Mouse (Mus musculus): ENCODE results near the gene Miga1.

Gene Miga1

DNA sequence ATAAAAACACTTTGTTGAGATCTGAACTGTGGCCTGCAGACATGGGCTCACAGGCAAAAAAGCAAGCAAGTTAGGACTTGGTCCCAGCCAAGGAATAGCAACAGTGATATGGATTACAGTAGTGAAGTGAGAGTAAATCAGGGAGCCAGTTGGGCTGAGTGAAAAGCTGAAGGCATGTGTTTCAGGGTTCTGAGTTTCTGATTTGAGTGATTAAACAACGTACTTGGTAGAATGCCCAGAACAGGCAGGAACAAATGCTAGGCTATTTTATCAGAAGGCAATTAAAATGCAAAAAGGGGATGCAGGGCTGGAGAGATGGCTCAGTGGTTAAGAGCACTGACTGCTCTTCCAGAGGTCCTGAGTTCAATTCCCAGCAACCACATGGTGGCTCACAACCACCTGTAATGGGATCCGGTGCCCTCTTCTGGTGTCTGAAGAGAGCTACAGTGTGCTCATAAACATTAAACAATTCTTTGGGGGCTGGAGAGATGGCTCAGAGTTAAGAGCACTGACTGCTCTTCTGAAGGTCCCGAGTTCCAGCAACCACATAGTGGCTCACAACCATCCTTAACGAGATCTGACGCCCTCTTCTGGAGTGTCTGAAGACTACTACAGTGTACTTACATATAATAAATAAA is 94.8 kb downstream of the Miga1 start:
- DNase-seq (ENCODE audit: low read depth, low spot score): no peak

DNA sequence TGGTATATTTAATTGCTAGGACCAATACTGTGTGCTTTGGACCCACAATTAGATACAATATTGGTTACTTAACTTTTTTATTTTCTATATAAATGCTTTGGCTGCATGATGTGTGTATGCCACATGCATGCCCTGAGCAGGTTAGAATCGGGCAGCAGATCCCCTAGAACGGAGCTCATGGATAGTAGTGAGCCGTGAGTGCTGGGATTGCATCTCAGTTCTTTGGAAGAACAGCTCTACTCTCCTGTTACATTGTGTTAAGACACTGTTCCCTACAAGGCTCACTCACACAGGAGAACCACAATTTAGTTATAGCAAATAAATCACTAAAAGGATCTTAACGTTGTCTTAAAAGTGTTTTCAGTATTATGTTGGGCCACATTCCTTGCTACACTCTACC is 96.9 kb downstream of the Miga1 start:
- DNase-seq (ENCODE audit: low read depth, low spot score): no peak

DNA sequence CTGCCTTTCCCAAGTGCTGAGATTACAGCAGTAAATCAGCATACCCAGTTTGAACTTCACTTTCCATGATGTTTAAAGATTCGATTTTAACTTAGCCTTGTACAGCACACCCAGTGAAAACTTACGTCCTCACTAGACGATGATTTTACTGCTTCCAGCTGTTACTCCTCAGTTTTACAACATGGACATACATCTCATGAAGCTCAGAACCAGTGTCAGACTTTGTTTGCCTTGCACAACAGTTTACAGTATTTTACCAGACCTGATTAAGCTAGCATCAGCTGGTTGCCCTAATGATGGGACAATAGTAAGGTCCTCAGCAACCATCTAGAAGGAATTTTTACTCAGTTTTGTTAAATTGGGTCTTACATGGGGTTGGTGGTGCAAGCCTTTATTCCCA is 99.1 kb downstream of the Miga1 start:
- no peak for DNase-seq (ENCODE audit: low read depth, low spot score)

DNA sequence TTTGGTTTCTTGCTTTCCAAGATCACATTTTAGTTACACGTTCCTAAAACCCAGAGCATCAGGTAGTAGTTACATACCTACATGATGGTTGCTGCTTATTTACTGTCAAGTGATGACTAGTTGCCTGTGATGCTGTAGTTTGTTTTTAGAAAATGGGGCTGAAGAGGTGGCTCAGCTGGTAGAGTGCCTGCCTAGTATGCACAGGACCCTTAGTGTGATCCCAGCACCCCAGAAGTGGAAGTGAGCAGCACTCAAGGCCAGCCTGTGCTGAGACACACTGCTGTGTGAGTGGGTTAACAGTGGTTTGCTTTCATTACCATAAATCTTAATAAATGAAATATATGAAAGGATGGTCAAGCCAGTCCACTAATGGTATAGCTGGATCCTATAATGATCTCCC is 100.6 kb downstream of the Miga1 start:
- DNase-seq (ENCODE audit: low read depth, low spot score): no peak

DNA sequence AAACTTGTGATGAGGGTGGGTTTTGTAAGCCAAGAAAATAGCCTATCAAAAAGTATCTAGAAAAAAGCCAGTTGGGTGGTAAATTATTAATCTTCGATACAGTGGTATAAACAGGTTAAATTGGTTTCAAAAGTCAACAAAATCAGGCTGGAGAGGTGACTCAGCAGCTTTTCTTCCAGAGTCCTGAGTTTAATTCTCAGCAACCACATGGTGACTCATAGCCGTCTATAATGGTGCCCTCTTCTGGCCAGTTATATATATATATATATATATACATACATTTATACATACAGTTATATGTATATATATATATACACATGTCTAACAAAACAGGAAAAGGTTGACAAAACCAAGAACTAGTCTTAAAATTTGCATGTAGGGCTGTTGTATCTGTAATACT is 101.4 kb downstream of the Miga1 start:
- DNase-seq (ENCODE audit: low read depth, low spot score): no peak

DNA sequence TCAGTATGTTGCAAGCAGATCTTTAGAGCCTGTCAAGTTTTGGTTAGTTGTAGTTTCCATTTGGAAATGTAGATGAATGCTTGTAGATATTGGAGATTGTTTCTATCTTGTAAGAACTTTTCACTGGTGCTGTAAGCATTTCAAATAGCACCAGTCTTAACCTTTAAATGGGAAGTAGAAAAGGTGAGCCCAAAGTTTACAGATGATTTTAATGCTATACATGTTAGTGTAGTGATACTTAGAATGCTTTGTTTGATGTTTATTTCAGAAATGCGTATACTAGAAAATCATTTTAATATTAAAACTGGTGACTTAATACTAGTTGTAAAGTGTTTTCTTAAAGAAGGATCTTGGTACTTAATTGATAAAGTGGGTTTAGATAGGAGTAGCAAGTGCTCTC is 104.4 kb downstream of the Miga1 start:
- no peak for DNase-seq (ENCODE audit: low read depth, low spot score)

DNA sequence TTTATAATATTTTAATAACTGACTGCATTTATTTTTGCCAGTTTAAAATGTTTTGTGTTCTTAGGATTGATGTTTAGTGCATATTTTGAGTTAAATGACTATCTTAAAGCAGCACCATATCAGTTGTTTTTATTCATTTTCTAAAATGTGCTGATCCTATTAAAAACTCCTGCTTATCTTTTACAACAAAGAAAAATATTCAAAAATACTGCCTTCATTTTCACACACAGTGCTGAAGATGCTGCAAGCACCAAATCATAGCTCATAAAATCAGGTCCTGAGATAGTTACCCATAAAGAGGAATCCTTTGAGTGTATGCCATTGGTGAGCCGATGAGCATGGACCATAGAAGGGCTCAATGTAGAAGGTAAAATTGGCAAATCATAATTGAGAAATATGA is 105.0 kb downstream of the Miga1 start:
- DNase-seq (ENCODE audit: low read depth, low spot score): no peak

DNA sequence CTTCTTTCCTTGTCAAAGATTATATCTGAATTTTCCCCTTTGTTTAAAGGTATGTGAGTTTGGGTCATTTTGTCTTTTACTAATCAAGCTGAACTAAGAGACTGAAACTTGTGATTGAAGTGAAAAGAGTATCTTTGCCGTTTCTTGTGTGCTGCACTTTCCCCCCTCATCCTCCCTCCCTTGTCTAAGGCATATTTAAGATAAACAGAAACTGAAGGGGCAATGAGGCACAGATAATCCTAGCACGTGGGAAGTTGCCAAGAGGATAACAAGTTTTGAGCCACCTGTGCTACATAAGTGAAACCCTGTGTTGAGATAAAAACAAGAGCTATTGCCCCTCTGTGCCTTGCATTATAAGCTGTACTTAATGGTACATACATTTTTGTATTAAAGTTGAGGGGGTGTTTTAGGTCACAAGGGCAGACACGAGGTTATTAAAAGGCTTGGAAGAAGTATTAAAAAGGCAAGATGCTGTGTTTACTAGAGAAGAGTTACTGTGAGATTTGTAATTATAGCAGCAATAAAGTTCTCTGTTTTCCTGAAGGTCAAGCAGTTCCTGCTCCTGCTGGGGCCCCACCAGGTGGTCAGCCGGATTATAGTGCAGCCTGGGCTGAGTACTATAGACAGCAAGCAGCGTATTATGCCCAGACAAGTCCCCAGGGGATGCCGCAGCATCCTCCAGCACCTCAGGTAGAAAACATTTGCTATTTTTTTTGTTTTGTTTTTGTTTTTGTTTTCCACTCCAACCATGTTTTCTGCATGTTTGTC is 108.7 kb downstream of the Miga1 start:
- DNase-seq (ENCODE audit: low read depth, low spot score): no peak

DNA sequence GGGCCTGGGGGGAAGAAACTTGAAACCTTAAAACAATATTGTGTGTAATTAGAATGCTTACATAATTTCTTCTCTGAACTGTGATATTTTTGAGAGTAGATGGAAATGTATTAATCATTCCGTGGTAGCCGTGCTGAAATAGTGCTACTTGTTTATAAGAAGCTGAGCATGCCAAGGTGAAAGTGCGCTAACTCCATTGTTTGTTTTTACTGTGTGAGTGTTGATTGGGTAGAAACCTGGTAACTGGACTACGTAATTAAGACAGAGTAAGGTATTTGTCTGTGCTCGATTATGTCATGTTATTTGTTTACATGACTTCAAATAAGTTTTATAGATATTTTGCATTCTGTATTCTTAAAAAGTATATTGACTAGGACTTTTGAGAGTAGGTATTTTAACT is 110.9 kb downstream of the Miga1 start:
- no peak for DNase-seq (ENCODE audit: low read depth, low spot score)

DNA sequence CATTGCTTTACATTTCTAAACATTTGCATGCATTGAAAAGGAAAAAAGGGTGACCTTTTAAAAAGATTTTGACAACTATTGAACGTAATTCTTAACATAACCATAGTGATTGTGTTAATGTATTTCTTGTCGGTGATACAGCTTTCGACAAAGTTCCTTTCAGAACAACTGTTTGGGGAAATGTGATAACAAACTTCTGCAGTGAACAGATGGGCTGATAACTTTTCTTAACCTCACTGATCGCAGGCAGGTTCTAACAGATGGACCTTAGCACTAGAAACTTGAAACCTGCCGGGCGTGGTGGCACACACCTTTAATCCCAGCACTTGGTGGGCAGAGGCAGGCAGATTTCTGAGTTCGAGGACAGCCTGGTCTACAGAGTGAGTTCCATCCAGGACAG is 111.4 kb downstream of the Miga1 start:
- no peak for DNase-seq (ENCODE audit: low read depth, low spot score)

DNA sequence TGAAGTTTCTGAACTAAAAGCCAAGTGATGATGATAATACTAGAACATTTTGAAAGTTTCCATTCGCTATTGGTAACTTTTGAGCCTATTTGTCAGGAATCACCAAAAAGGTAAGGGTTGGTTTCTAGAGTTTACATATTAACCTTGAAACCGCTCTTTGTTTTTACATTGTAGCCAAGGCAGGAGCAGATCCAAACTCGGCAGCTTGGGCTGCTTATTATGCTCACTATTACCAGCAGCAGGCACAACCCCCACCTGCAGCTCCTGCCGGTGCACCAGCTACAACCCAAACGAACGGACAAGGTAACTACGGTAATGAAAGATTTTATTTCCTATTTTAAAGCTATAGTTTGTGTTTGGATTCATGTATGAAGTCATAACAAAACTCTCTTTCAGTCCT is 114.3 kb downstream of the Miga1 start:
- no peak for DNase-seq (ENCODE audit: low read depth, low spot score)

DNA sequence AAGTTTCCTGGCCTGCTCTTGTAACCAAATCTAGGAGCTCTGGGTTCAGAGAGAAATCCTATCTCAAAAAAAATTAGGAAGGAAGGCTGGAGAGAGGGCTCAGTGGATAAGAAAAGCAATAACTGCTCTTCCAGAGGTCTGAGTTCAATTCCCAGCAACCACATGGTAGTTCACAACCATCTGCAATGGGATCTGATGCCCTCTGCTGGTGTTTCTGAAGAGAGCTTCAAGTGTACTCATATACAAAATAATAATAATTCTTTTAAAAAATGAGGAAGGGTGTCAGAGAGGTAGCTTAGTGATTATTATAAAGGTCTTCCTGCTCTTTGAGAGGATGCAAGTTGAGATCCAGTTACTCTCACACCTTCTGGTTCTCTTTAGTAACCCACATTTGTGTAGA is 115.3 kb downstream of the Miga1 start:
- DNase-seq (ENCODE audit: low read depth, low spot score): no peak
